Mouse (Mus musculus) ES-E14 (cell line): ENCODE results near the gene Zcchc4.

ENCODE experiments used
- CHD2 ChIP-seq: IDR thresholded peaks from 2 replicates; pipeline ENCODE4 v1.6.1; 2014; ENCODE audit warnings: mild to moderate bottlenecking, low read depth, low read length, inconsistent platforms
- MAFK ChIP-seq: IDR thresholded peaks from 2 replicates; pipeline ENCODE4 v1.6.1; 2014; ENCODE audit warnings: mild to moderate bottlenecking, low read depth, low read length, inconsistent platforms; ENCODE audit not compliant: insufficient read depth

GRCm38 (mm10) chr5:52774267-52774666 is 942 bp upstream of the Zcchc4 start:
- TF ChIP-seq CHD2 (no peak), MAFK (no peak)
